Mouse (Mus musculus): Measurements from ENCODE around the gene Rasl10b. TPM values are rescaled to one million over a fixed set of nuclear protein-coding genes. Genes with fewer than 3 reads are reported as not detected.

Rasl10b gene
- polyA plus RNA-seq, 1 experiment from 2014 or later: 1.5 TPM

DNA sequence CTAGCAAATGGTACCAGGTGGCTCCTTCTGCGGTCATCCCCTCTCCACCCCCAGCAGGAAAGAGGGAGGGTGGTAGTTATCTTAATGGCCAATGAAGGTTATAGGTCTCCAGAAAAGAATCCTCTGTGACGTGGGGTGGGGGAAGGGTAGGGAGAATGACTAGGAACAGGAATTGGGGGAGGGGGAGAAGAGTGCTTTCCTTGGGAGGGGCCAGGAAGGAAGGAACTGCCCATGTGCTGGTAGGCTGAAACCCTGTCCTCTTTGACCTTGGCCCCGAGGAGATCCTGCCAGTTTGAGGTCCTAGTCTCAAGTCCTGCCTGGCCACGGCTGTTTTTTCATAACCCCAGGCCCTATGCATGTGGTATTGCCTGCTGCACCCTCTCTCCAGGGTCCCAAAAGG is 40.4 kb downstream of the Rasl10b start:
- H3K9ac ChIP-seq (ENCODE audit: low read depth, low read length): no peak overlapping the region
- H3K36me3 ChIP-seq (ENCODE audit: control insufficient read depth, insufficient read depth, low read length): no peaks in the 10 kb centered on the region
- H3K27me3 ChIP-seq (replicated peaks; ENCODE audit: control insufficient read depth, insufficient read depth, low read length): peaks cover 29% of the 10 kb centered on the region
- H3K4me2 ChIP-seq: no peak overlapping the region
- H3K27ac ChIP-seq (ENCODE audit: low read depth, low read length): no peak overlapping the region
- peaks cover 17% of the 10 kb centered on the region for H3K4me1 ChIP-seq (replicated peaks; ENCODE audit: control insufficient read depth, insufficient read depth, low read length)
- 28% methylated on average over 4 of the region's 4 CpGs for WGBS
- ATAC-seq (replicated peaks; ENCODE audit: low FRiP score) (no peak), DNase-seq (ENCODE audit: low spot score) (no peak)
- no peak overlapping the region for H3K4me3 ChIP-seq (ENCODE audit: low read depth, low read length)
- H3K9me3 ChIP-seq (ENCODE audit: control insufficient read depth, low read length): no peaks in the 10 kb centered on the region

DNA sequence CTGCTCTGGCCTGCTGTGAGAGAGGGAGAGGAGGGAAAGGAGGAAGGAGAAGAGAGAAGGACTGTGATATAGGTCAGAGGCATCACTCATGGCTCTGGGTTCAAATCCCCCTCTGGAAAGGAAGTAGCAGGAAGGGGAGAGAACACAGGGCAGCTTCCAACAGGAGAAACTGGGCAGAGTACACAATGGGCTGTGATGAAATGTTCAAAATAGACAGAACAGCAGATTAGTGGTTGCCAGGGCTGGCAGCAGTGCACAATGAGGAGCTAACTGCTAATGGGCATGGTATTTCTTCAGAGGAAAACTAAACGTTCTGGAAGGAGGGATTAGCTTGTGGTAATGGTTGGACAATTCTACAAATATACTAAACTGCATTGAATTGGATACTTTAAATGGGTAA is 41.6 kb downstream of the Rasl10b start:
- Histone ChIP-seq H3K36me3 (ENCODE audit: control insufficient read depth, insufficient read depth, low read length) (no peaks in the 10 kb centered on the region), H3K27me3 (replicated peaks; ENCODE audit: control insufficient read depth, insufficient read depth, low read length) (peaks cover 16% of the 10 kb centered on the region), H3K4me1 (replicated peaks; ENCODE audit: control insufficient read depth, insufficient read depth, low read length) (peaks cover 24% of the 10 kb centered on the region), H3K9ac (ENCODE audit: low read depth, low read length) (no peak overlapping the region), H3K27ac (ENCODE audit: low read depth, low read length) (no peak overlapping the region), H3K9me3 (ENCODE audit: control insufficient read depth, low read length) (no peaks in the 10 kb centered on the region), H3K4me2 (no peak overlapping the region), H3K4me3 (ENCODE audit: low read depth, low read length) (no peak overlapping the region)
- DNase-seq (ENCODE audit: low spot score): no peak
- ATAC-seq (replicated peaks; ENCODE audit: low FRiP score): no peak
- 50% methylated on average over 1 of the region's 1 CpGs for WGBS

DNA sequence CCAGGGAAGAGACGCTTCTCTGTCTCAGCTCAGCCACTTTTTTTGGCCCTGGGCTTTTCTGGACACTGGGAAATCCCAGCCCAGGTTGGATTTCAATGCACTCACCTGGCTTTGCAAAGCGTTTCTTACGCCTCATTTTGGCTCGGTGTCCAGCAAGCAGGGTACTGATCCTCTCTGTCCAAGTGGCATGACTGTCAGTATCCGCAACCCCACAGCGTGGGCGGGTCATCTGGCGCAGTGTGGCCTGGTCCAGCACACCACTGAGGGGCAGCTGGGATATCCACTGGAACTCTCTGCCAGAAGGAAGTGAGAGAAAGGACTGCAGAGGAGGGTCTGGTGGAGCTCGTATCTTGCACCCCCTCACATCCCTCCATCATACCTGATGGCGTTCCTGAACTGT is 42.3 kb downstream of the Rasl10b start:
- WGBS: 83% methylated on average over 10 of the region's 10 CpGs
- no peaks in the 10 kb centered on the region for H3K36me3 ChIP-seq (ENCODE audit: control insufficient read depth, insufficient read depth, low read length)
- no peak overlapping the region for H3K27ac ChIP-seq (ENCODE audit: low read depth, low read length)
- H3K27me3 ChIP-seq (replicated peaks; ENCODE audit: control insufficient read depth, insufficient read depth, low read length): peaks cover 11% of the 10 kb centered on the region
- no peak for DNase-seq (ENCODE audit: low spot score)
- H3K9me3 ChIP-seq (ENCODE audit: control insufficient read depth, low read length): no peaks in the 10 kb centered on the region
- H3K4me1 ChIP-seq (replicated peaks; ENCODE audit: control insufficient read depth, insufficient read depth, low read length): peaks cover 30% of the 10 kb centered on the region
- ATAC-seq (replicated peaks; ENCODE audit: low FRiP score): no peak
- H3K9ac ChIP-seq (ENCODE audit: low read depth, low read length): no peak overlapping the region
- no peak overlapping the region for H3K4me2 ChIP-seq
- no peak overlapping the region for H3K4me3 ChIP-seq (ENCODE audit: low read depth, low read length)

DNA sequence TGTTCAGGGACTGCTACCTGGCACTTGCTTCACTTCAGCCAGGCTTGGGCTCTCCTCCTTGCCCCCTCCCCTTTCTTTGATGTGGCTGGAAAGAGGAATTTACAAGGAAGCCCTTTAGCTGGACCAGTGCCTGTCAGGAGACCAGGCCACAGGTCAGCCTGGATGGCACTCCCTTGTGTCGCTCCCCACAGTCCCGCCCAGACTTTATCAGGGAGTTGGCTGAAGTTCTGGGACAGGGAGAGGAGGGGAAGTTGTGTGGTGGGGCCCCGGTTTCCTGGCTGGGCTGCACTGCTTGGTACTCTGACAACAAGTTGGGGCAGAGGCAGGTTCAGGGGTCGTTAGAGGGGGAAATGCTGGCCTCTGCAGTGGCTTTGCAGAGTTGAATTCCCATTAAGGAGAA is 45.6 kb downstream of the Rasl10b start:
- Histone ChIP-seq H3K27me3 (replicated peaks; ENCODE audit: control insufficient read depth, insufficient read depth, low read length) (no peaks in the 10 kb centered on the region), H3K9ac (ENCODE audit: low read depth, low read length) (no peak overlapping the region), H3K4me3 (ENCODE audit: low read depth, low read length) (no peak overlapping the region), H3K36me3 (ENCODE audit: control insufficient read depth, insufficient read depth, low read length) (no peaks in the 10 kb centered on the region), H3K4me2 (no peak overlapping the region), H3K9me3 (ENCODE audit: control insufficient read depth, low read length) (no peaks in the 10 kb centered on the region), H3K4me1 (replicated peaks; ENCODE audit: control insufficient read depth, insufficient read depth, low read length) (peaks cover 21% of the 10 kb centered on the region), H3K27ac (ENCODE audit: low read depth, low read length) (no peak overlapping the region)
- WGBS: 1% methylated on average over 4 of the region's 4 CpGs
- DNase-seq (ENCODE audit: low spot score) (peak; percentile 36), ATAC-seq (replicated peaks; ENCODE audit: low FRiP score) (no peak; the same call in 1 of the 2 replicates)

DNA sequence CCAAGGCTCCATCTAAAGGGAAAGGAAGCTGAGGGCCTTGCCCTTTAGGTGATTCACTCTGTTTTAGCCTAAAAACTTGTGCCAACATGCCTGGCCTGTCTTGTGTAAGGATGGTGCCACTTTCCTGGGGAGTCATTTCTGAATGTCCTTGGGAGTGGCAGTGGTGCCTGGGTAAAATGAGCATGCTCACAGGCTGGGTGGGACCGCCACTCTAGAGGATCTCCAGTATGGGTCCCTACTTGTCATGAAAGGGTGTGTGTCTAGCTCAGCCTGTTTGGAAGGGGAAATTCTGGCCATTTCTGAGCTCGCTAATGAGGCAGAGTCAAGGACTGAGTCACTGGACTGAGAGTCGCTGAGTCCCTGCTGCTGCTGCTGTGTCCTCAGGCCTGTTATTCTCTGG is 46.7 kb downstream of the Rasl10b start:
- WGBS: 58% methylated on average over 3 of the region's 3 CpGs
- peaks cover 21% of the 10 kb centered on the region for H3K4me1 ChIP-seq (replicated peaks; ENCODE audit: control insufficient read depth, insufficient read depth, low read length)

DNA sequence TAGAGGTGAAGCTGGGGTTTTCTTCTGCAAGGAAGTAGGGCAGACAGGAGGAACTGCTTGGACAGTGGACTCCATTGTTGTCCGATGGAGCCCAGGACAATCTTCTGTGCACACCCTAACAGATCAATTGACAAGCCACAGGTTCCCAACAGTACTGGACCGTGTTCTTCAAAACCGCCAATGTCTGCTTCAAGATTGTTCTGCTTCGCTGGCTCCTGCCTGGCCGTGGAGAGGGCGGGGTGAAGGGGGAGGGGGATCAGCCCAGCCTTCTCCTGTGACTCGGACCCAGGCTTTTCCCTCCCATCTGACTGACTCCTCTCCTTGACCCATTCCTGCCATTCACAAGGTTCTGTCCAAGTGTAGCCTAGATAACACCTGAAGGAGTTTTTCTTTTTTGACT is 48.3 kb downstream of the Rasl10b start:
- no peak for DNase-seq (ENCODE audit: low spot score)
- no peaks in the 10 kb centered on the region for H3K36me3 ChIP-seq (ENCODE audit: control insufficient read depth, insufficient read depth, low read length)
- 49% methylated on average over 7 of the region's 7 CpGs for WGBS
- H3K4me1 ChIP-seq (replicated peaks; ENCODE audit: control insufficient read depth, insufficient read depth, low read length): peaks cover 21% of the 10 kb centered on the region
- H3K27ac ChIP-seq (ENCODE audit: low read depth, low read length): no peak overlapping the region
- H3K9ac ChIP-seq (ENCODE audit: low read depth, low read length): no peak overlapping the region
- H3K4me3 ChIP-seq (ENCODE audit: low read depth, low read length): no peak overlapping the region
- ATAC-seq (replicated peaks; ENCODE audit: low FRiP score): no peak
- peaks cover 17% of the 10 kb centered on the region for H3K27me3 ChIP-seq (replicated peaks; ENCODE audit: control insufficient read depth, insufficient read depth, low read length)
- H3K4me2 ChIP-seq: no peak overlapping the region
- H3K9me3 ChIP-seq (ENCODE audit: control insufficient read depth, low read length): no peaks in the 10 kb centered on the region

More for the DNA sequence above, 46.7 kb downstream of the Rasl10b start:
- no peak overlapping the region for H3K9ac ChIP-seq (ENCODE audit: low read depth, low read length)
- ATAC-seq (replicated peaks; ENCODE audit: low FRiP score) (no peak), DNase-seq (ENCODE audit: low spot score) (no peak)
- 0 out of 2 replicates have a peak, but pooled peaks cover 4% of the 10 kb centered on the region for H3K27me3 ChIP-seq (replicated peaks; ENCODE audit: control insufficient read depth, insufficient read depth, low read length)
- no peak overlapping the region for H3K4me2 ChIP-seq
- H3K9me3 ChIP-seq (ENCODE audit: control insufficient read depth, low read length): no peaks in the 10 kb centered on the region
- no peaks in the 10 kb centered on the region for H3K36me3 ChIP-seq (ENCODE audit: control insufficient read depth, insufficient read depth, low read length)
- no peak overlapping the region for H3K4me3 ChIP-seq (ENCODE audit: low read depth, low read length)
- peak overlapping the region; percentile 32; the same call in 1 of the 2 replicates for H3K27ac ChIP-seq (ENCODE audit: low read depth, low read length)

DNA sequence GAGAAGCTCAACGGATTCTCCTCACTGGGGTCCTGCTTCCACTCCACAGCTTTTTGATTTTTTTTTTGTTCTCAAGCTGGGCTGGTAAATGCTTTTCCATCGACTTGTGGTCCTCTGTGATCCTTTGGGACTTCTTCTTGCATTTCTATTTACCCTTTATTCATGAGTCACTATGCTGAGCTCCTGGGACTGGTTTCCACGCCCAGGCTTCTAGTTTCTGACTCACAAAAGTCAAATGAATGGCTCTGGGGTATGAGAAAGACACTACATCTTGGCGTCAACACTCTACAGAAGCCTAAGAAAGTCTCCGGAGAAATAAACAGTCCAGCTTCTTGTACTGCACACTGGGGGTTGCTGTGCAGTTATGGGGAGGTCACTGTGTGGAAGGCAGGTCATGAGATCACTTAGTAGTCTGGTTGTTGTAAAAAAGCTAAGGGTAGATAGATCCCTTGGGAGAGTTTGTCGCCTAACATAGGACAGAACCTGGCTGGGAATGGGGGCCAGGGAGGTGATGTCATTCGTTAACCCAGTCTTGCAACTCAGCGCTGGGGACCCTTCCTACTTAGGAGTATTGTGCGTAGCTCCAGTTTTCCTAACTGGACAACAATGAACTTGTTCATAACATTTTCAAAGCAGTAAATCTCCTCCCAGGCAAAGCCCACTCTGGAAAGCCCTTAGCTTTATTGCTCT is 49.1 kb downstream of the Rasl10b start:
- Histone ChIP-seq H3K4me2 (no peak overlapping the region), H3K4me1 (replicated peaks; ENCODE audit: control insufficient read depth, insufficient read depth, low read length) (peaks cover 23% of the 10 kb centered on the region), H3K36me3 (ENCODE audit: control insufficient read depth, insufficient read depth, low read length) (no peaks in the 10 kb centered on the region), H3K27ac (ENCODE audit: low read depth, low read length) (no peak overlapping the region), H3K9me3 (ENCODE audit: control insufficient read depth, low read length) (no peaks in the 10 kb centered on the region), H3K9ac (ENCODE audit: low read depth, low read length) (no peak overlapping the region), H3K4me3 (ENCODE audit: low read depth, low read length) (no peak overlapping the region), H3K27me3 (replicated peaks; ENCODE audit: control insufficient read depth, insufficient read depth, low read length) (peaks cover 25% of the 10 kb centered on the region)
- DNase-seq (ENCODE audit: low spot score) (no peak), ATAC-seq (replicated peaks; ENCODE audit: low FRiP score) (no peak)
- 69% methylated on average over 9 of the region's 9 CpGs for WGBS

DNA sequence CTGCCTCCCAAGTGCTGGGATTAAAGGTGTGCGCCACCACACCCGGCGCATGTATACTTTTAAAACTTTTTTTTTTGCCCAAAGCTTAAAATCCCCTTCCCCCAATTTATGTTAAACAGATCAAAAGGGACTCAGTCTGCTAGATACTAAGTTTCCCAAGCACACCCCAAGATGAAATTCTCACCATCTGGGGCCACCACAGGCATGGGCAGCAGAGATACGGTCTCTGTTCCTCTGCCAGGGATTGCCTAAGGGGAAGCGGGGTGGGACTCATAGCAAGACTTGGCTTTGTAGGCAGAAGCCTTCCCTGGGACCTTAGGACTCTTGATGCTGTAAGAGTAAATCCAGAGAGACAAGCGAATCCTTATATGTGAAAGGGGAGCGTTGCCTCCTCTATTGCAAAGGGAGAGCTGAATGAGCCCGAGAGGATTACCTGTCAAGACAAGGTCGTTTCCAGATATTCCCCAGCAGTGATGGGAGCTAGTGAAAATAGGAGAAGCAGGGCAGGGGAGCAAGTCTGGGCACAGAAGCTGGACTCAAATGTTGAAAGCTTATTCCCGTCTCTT is 52.6 kb downstream of the Rasl10b start:
- Histone ChIP-seq H3K9me3 (ENCODE audit: control insufficient read depth, low read length) (no peaks in the 10 kb centered on the region), H3K9ac (ENCODE audit: low read depth, low read length) (no peak overlapping the region), H3K4me2 (no peak overlapping the region; the same call in 1 of the 2 replicates), H3K4me1 (replicated peaks; ENCODE audit: control insufficient read depth, insufficient read depth, low read length) (peaks cover 6% of the 10 kb centered on the region), H3K27me3 (replicated peaks; ENCODE audit: control insufficient read depth, insufficient read depth, low read length) (peaks cover 43% of the 10 kb centered on the region), H3K4me3 (ENCODE audit: low read depth, low read length) (no peak overlapping the region), H3K36me3 (ENCODE audit: control insufficient read depth, insufficient read depth, low read length) (no peaks in the 10 kb centered on the region), H3K27ac (ENCODE audit: low read depth, low read length) (no peak overlapping the region)
- DNase-seq (ENCODE audit: low spot score) (peak; percentile 28), ATAC-seq (replicated peaks; ENCODE audit: low FRiP score) (no peak)
- 70% methylated on average over 10 of the region's 10 CpGs for WGBS

DNA sequence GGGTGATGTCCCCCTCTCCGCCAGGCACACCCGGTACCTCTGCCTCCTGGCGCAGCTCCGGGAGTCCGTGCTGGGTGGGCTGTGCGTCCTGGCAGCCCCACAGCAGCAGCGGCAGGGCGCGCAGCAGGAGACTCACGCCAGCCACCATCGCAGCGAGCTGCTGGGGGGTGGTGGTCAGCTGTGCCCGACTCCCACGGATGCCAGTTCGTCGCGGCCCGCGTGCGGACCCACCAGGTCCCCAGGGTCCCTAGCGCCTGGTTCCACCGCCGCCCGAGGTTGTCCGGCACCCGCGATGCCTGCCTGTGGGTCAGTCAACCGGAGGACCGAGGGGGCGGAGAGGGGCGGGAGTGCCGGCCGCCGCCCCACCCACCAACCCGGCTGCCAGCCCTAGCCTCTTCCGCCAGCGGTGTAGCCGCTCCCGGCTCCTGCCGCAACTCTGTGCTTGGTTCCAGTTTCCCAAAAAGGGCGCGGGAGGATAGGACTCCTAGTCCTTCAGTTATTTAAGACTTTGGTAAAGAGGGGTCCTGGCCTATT is 53.8 kb downstream of the Rasl10b start, which contains the start of gene Mmp28:
TSS of gene Mmp28 (minus strand) at position 361 of the 534 bp plus-strand sequence.
- H3K9ac ChIP-seq (ENCODE audit: low read depth, low read length): peak within 1 kb of the TSS; percentile 55
- peak within 1 kb of the TSS; percentile 68 for H3K4me3 ChIP-seq (ENCODE audit: low read depth, low read length)
- H3K36me3 ChIP-seq (ENCODE audit: control insufficient read depth, insufficient read depth, low read length): no peaks in the 10 kb centered on the region
- peak within 1 kb of the TSS; percentile 96 for H3K4me2 ChIP-seq
- peaks cover 43% of the 10 kb centered on the region for H3K27me3 ChIP-seq (replicated peaks; ENCODE audit: control insufficient read depth, insufficient read depth, low read length)
- peaks cover 6% of the 10 kb centered on the region for H3K4me1 ChIP-seq (replicated peaks; ENCODE audit: control insufficient read depth, insufficient read depth, low read length)
- H3K9me3 ChIP-seq (ENCODE audit: control insufficient read depth, low read length): no peaks in the 10 kb centered on the region
- no peak within 1 kb of the TSS for H3K27ac ChIP-seq (ENCODE audit: low read depth, low read length)
- peak; percentile 55 for DNase-seq (ENCODE audit: low spot score)
- ATAC-seq (replicated peaks; ENCODE audit: low FRiP score): no peak
- under 1% methylated on average over 42 of the region's 42 CpGs for WGBS

All from liver, embryonic 11.5 days (tissue).